Mouse (Mus musculus): Measurements from ENCODE around the gene Eif5a.
"Not testable (repeated sequence)": the region's sequence is repeated elsewhere in the genome, so short reads cannot be mapped to it uniquely, and the experiment has no call there.

Eif5a gene

DNA sequence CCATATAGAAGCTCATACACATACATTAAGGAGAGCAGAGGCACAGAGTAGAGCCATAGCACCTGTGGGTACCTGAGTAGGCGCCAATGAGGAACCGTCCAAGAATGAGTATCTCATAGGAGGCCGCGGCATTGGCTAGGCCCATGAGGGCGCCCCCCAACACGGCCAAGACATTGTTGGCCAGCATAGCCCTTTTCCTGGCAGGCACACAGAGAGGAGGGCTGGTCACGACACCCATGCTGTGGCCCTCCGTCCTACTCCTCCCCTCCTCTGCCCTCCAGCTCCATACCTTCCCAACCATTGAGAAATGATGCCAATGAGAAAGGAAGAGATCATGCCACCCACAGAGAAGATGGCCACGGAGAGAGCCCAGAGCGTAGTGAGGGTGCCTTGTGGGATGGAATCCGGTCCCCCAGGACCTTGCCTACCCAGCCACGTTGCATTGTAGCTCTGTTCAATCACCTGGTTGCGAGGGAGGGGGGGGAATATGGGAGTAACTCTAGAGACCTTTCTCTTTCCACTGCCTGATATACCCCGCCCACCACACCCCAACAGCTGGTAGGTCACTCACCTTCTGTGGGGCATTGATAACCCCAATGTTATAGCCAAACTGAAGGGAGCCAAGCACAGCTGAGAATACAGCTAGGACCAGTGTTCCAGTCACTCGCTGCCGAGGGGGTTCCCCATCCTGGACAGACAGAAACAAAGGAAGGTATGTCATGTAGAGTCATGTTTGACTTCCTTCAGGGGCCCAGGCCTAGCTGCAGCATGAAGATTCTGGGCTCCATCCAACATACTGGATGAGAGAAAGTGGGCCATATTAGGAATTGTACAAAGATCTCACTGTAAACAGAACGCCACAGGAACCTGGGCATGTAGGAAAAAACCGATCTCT lies 24.5 kb upstream of the Eif5a start:
- DNase-seq: no peak

GRCm38 (mm10) chr11:69945216-69945615 lies 23.5 kb upstream of the Eif5a start:
- DNase-seq: no peak

DNA sequence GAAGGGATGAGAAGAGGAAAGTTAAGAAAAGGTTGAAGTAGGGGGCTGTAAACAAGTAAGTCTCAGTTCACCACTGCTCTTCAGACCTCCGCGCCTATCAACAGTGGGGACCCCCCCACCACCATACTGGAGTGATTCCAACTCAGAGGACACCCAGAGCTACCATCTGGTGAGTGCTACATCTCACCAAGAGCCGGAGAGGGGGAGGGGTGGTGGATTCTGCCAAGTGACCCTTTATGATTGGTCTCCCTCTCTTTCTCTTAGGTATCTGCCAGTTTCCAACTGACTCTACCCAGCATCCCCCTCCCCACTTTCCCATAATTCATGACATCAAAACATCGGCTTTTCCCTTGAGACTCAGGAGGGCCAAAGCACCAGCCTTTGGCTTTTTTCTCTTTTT lies 19.2 kb upstream of the Eif5a start:
- no peak for DNase-seq

DNA sequence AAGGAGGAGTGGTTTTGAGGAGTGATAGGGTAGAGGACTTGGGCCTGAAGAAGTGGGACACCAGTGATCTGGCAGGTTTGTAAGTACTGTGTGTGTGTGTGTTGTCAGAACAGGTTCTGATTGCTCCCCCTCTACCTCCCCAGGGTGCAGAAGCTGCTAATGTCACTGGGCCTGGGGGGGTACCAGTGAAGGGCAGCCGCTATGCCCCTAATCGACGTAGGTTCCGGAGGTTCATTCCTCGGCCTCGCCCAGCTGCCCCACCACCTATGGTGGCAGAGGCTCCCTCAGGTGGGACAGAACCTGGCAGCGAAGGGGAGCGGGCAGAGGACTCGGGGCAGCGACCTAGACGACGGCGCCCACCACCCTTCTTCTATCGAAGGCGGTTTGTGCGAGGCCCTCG lies 18.0 kb upstream of the Eif5a start:
- no peak for DNase-seq

- no peak for DNase-seq
Measured at GRCm38 (mm10) chr11:69939181-69939580, 17.4 kb upstream of the Eif5a start.

DNA sequence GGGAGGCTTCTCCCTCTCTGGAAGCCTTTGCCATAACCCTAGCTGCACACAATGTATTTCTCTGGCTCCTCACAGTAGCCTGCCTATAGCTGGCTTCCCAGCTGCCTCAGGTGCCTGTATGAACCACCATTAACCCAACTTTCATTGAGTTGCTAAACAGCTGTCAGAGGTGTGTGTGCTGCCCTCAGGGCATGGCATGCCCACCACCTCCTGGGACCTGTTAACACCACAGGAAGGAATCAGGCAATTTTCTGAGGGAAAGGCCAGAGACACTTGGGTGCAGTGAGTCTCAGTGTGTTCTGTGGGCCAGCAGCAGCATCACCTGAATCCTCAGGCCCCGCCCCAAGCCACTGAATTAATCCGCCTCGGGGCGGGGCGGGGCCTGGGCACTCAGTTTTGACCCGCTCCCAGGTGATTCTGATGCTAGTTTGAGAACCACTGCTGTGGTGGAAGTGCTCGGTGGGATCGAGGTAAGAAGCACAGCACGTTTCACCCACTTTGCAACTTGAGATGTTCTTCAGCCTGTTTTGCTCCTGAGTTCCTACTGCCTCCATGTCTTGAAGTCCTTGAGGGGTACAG lies 16.7 kb upstream of the Eif5a start:
- no peak for DNase-seq

GRCm38 (mm10) chr11:69937834-69938233 lies 16.1 kb upstream of the Eif5a start:
- DNase-seq: no peak

DNA sequence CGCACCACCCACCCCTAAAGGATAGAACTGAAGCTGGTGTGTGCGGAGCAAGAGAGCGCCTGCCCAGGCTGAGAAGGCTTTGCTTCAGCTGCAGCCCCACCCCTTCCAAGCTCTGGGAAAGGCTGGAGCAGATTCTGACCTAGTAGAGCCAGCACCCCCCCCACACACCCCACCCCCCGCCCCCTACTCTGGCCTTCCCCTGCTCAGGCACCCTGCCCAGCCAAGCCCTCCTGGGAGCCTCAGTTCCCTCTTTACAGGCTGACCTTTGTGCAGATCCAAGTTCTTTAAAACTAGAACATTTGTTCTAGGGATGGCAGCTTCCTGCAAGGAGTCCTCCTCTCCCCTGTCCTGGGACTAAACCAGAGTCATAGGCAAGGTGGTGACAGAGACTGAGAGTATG lies 15.6 kb upstream of the Eif5a start:
- DNase-seq: no peak

- DNase-seq: no peak
Measured at GRCm38 (mm10) chr11:69936714-69937347, 15.1 kb upstream of the Eif5a start.

DNA sequence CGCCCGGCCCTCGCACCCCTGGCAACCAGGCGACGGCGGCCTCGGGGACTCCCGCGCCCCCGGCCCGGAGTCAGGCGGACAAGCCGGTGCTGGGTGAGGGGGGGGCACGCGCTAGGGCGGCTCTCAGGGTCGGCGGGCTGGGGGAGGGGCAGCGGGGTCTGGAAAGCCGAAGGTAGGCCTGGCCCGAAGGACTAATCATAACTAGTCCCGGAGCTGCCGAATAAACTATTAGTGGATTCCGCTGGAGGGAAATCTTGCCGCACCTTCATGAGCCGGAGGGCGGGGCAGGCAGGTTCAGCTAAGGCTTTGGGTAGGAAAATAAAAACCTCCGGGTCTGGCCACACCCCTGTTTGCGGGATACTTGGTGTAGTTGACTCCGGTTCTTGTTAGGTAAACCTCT lies 14.4 kb upstream of the Eif5a start:
- DNase-seq: peak; percentile 31

- peak; percentile 96 for DNase-seq
Measured at GRCm38 (mm10) chr11:69935137-69935879, 13.6 kb upstream of the Eif5a start, which contains the start of gene Ybx2. Ybx2 (plus strand) TSS chr11:69935796.

GRCm38 (mm10) chr11:69934681-69935080 lies 12.9 kb upstream of the Eif5a start:
- no peak for DNase-seq

GRCm38 (mm10) chr11:69934169-69934568 lies 12.4 kb upstream of the Eif5a start:
- DNase-seq: peak; percentile 94

DNA sequence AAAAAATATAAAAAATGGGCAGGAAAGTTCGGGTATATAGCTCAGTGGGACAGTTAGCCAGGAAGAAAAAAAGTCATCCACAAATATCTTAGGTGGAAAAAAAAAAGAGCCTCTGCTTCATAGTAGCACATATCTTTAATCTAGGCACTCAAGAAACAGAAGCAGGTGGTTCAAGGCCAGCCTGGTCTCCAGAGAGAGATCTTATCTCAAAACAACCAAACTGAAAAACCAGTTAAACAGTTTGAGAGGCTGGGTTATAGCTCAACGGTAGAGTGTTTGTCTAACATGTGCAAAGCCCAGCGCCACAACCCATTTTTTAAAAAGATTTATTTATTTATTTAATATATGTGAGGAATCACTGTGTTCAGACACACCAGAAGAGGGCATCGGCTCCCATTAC lies 11.3 kb upstream of the Eif5a start:
- DNase-seq: no peak

DNA sequence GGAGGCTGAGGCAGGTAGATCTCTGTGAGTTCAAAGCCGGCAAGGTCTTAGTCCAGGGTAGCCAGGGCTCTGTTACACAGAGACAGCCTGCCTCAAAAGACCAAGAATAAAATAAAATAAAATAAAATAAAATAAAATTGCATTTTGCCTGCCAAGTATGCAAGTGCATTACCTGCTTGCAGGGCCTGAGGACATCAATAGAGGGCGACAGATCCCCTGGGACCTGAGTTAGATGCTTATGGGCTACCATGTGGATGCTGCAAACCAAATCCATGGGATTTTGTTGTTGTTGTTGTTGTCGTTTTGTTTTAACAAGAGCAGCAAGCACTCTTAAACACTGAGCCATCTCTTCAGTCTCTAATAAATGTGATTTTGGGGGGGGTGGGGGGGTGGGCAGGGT lies 10.5 kb upstream of the Eif5a start:
- DNase-seq: no peak

GRCm38 (mm10) chr11:69931769-69932168 lies 10.0 kb upstream of the Eif5a start:
- DNase-seq: no peak

DNA sequence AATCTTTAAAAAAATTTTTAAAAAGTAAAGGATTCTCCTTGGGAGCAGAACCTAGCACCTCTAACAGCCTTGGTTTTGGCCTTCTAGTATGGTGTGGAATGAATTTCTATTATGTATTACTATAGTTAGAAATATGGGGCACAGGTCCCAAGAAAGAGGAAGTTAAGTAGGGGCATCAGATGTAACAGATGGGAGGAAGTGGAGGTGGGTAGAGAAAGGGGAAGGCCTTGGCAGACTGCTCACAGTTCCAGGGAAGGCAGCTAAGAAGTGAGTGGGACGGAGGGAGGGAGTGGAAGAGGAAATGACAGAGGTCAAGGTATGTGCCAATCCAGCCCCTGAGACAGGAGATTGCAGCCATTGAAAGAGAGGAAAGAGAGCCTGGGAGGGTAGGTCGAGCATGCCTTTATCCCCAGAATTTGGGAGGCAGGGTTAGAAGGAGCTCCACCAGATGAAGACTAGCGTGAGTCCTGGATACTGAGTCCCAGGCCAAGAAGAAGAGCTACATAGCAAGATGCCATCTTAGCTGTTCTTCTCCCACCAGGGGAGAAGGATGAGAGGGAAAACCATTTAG lies 9.3 kb upstream of the Eif5a start:
- no peak for DNase-seq

DNA sequence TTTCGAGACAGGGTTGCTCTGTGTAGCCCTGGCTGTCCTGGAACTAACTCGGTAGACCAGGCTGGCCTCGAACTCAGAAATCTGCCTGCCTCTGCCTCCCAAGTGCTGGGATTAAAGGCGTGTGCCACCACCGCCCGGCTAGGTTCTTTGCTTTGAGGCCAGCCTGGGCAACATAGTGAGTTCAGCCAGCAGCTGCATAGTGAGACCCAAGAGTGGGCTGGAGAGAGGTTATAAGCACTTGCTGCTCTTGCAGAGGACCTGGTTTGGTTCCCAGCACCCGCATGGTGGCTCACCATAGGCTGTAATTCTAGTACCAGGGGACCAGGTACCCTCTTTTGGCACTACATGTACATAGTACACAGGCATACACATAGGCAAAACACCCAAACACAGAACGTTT lies 8.4 kb upstream of the Eif5a start:
- DNase-seq: not testable (repeated sequence)

GRCm38 (mm10) chr11:69929712-69930111 lies 8.0 kb upstream of the Eif5a start:
- DNase-seq: no peak

- DNase-seq: no peak
Measured at GRCm38 (mm10) chr11:69927501-69927900, 5.7 kb upstream of the Eif5a start.

DNA sequence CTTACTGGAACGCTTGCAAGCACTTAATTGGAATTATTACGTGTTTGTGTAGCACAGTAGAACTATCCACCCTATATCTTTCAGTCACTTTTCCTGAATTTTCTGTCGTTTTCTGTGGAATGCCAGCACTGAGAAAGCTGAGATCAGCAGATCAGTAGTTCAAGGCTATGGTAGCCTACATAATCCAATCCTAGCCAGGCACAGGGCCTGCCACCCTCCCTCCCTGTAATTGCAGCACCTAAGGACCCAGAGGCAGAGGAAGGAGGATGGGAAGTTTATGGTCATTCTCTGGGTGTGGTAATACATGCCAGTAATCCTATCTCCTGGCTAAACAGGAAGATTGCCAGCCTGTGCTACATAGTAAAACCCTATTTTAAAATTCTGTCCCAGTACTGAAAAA lies 1.0 kb upstream of the Eif5a start:
- DNase-seq: no peak

DNA sequence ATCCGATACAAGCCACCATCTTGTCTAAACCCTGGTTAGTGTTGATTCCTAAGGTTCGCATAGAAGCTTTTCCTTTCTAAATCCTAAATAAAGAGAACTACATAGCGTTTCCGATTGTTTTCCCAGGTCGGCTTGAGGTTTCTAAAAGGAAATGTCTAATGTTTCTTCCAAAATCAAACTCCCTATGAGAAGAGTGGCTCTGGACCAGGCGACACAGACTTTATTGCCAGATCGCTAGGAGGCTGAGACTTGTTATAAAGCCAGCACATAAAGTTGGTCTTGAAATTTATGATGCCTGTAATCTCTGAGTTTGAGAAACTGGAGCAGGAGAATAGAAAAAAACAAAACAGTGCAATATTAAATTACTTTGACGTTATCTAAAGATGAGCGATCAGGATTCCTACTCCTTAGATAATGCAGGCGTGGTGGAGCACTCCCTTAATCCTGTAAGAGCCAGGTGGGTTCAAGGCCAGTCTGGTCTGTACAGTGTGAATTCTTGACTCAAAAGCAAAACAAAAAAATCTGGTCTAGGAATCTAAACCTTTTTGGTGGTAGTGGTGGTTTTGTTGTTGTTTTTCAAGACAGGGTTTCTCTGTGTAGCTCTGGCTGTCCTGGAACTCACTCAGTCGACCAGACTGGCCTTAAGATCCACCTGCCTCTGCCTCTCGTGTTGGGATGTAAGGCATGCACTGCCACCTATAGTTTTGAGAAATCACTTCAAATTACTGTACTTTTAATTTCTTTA lies 426 bp upstream of the Eif5a start:
- DNase-seq: peak; percentile 31

Data from embryo, embryonic 11 days (tissue).